Mouse (Mus musculus) kidney, adult 2 months (tissue): ENCODE measurements around the gene Fbxl19. TPM values are rescaled to one million over a fixed set of nuclear protein-coding genes. Genes with fewer than 3 reads are reported as not detected.

Experiments
- DNase-seq: peaks from one replicate; pipeline ENCODE4 v3.0.0; 2021
- H3K27ac ChIP-seq: fragments of 200-500 bp; 2 replicates; pipeline ENCODE4 v1.5.1; 2012; ENCODE audit warnings: low read depth, low read length, control low read depth, inconsistent platforms; ENCODE audit not compliant: insufficient read depth
- H3K27me3 ChIP-seq: fragments of 200-500 bp; replicated peaks from 2 replicates; pipeline ENCODE4 v1.6.1; 2012; ENCODE audit warnings: mild to moderate bottlenecking, moderate library complexity, low read length, inconsistent platforms; ENCODE audit not compliant: control insufficient read depth, insufficient read depth
- H3K36me3 ChIP-seq: fragments of 200-500 bp; 2 replicates; pipeline ENCODE4 v1.6.1; 2012; ENCODE audit warnings: mild to moderate bottlenecking, moderate library complexity, low read length, inconsistent platforms; ENCODE audit not compliant: control insufficient read depth, insufficient read depth
- H3K4me1 ChIP-seq: fragments of 200-500 bp; 2 replicates; pipeline ENCODE4 v1.6.1; 2011; ENCODE audit warnings: low read length; ENCODE audit not compliant: control insufficient read depth, insufficient read depth
- H3K4me3 ChIP-seq: fragments of 200-500 bp; 2 replicates; pipeline ENCODE4 v1.5.1; 2011; ENCODE audit warnings: mild to moderate bottlenecking, low read depth, low read length, control low read depth; ENCODE audit not compliant: insufficient read depth
- CTCF ChIP-seq: fragments of 200-500 bp; conservative IDR thresholded peaks from 2 replicates; pipeline ENCODE4 v1.5.1; 2011; ENCODE audit warnings: low read depth, mild to moderate bottlenecking, control low read depth, low read length, moderate library complexity, mixed read lengths; ENCODE audit not compliant: insufficient read depth, insufficient read length
- POLR2A ChIP-seq: fragments of 200-500 bp; IDR thresholded peaks from one replicate; pipeline ENCODE4 v1.6.1; 2011; ENCODE audit warnings: low read depth, low read length, control low read depth
- WGBS: fragments of 180-500 bp; shearing (Covaris S2); methylation state at CpG from one replicate; pipeline ENCODE4 v1.1.7; 2018; 5-methylcytosine and 5-hydroxymethylcytosine counted together
- polyA plus RNA-seq: library from polyadenylated mRNA; depleted of rRNA; stranded (reverse); fragments of >200 nt; gene quantifications from 2 replicates; pipeline ENCODE4 v1.2.3, GENCODE M21; 2012

The Fbxl19 gene
- polyA plus RNA-seq, 1 experiment: 14.6 TPM

DNA sequence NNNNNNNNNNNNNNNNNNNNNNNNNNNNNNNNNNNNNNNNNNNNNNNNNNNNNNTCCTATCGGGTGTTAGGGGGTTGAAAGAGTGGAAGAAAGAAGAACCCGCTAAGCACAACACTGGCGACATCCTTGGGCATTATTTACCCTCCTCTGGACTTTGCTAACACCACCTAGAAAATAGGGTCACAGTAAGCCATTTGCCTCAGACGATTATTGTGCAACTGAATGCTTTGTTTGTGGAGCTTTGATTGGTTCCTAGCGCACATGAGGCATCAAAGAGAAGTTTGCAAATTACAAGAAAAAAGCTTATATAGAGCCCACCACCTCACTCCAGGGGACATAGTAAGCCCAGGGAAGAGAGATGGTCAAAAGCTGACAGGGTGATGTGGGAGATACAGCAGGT lies 64.5 kb downstream of the Fbxl19 start:
- Histone ChIP-seq H3K27me3 (no peaks in the 10 kb centered on the region), H3K4me1 (no peaks in the 10 kb centered on the region), H3K27ac (no peak overlapping the region), H3K36me3 (no peaks in the 10 kb centered on the region), H3K4me3 (no peak overlapping the region)
- 69% methylated on average over 5 of the region's 5 CpGs for WGBS
- no peak for TF ChIP-seq CTCF
- no peak for TF ChIP-seq POLR2A
- DNase-seq: no peak

DNA sequence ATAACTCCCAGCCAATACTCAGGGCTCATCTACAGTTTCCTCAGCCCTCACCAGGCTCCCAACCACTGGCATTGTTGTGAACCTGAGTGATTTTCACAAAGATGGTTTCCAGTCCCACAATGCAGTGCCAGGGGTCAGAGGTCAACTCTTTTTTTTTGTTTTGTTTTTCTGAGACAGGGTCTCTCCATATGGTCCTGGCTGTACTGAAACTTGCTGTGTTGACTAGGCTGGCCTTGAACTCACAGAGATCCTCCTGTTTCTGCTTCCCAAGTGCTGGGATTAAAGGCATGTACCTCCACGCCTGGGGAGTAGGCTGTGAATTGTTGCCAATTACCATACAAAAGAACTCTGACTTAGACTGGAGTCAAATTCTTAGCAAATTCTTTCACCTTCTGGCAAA lies 65.5 kb downstream of the Fbxl19 start:
- Histone ChIP-seq H3K4me3 (no peak overlapping the region), H3K27me3 (no peaks in the 10 kb centered on the region), H3K4me1 (no peaks in the 10 kb centered on the region), H3K36me3 (no peaks in the 10 kb centered on the region), H3K27ac (no peak overlapping the region)
- no peak for TF ChIP-seq CTCF
- no peak for TF ChIP-seq POLR2A
- no peak for DNase-seq
- WGBS: 95% methylated on average over 1 of the region's 1 CpGs

DNA sequence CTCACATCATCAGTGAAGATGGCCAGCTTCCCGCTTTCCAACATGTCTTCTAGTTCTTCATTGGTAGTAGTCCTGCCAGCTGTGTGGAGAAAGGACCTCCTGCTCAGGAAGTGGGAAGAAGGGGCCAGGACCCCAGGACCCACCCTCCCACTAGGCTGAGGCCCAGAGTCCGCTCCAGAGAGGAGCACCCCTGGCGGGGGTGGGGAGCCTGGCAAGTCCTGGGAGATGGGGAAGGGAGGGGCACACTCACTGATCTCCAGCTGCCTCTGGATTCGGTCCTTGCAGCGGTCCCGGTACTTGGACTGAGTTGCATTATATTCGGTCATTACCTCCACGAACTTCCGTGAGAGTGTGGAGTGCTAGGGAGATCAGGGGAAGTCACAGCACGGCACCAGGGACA lies 66.3 kb downstream of the Fbxl19 start:
- Histone ChIP-seq H3K27ac (no peak overlapping the region), H3K27me3 (no peaks in the 10 kb centered on the region), H3K4me3 (no peak overlapping the region), H3K36me3 (no peaks in the 10 kb centered on the region), H3K4me1 (no peaks in the 10 kb centered on the region)
- no peak for TF ChIP-seq CTCF
- TF ChIP-seq POLR2A: no peak
- 84% methylated on average over 10 of the region's 10 CpGs for WGBS
- DNase-seq: no peak

DNA sequence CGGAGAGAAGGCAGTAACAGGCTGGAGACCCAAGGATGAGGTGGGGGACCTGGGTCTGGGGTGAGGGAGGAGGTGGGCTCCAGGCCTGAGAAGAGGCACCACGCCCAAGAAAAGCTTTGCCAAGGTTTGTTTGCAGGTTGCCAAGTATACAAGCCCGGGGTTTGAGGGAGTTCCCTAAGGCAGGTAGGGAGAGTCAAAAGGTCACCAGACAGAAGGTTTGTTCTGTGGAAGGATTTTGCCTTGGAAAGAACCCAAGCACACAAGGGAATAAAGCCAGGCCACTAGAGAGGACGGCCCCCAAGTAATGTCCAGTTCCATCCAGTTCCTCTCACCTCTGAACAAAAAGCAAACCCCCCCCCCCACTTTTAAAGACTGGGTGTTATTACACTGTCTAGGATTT lies 66.9 kb downstream of the Fbxl19 start:
- H3K27me3 ChIP-seq: no peaks in the 10 kb centered on the region
- WGBS: 72% methylated on average over 4 of the region's 4 CpGs
- no peaks in the 10 kb centered on the region for H3K4me1 ChIP-seq
- TF ChIP-seq POLR2A (no peak), CTCF (no peak)
- H3K36me3 ChIP-seq: no peaks in the 10 kb centered on the region
- no peak overlapping the region for H3K4me3 ChIP-seq
- H3K27ac ChIP-seq: no peak overlapping the region
- no peak for DNase-seq

GRCm38 (mm10) chr7:127812292-127812691 lies 67.9 kb downstream of the Fbxl19 start:
- Histone ChIP-seq H3K27me3 (no peaks in the 10 kb centered on the region), H3K4me3 (no peak overlapping the region), H3K36me3 (no peaks in the 10 kb centered on the region), H3K4me1 (no peaks in the 10 kb centered on the region), H3K27ac (no peak overlapping the region)
- DNase-seq: no peak
- 91% methylated on average over 3 of the region's 3 CpGs for WGBS
- no peak for TF ChIP-seq POLR2A
- no peak for TF ChIP-seq CTCF

DNA sequence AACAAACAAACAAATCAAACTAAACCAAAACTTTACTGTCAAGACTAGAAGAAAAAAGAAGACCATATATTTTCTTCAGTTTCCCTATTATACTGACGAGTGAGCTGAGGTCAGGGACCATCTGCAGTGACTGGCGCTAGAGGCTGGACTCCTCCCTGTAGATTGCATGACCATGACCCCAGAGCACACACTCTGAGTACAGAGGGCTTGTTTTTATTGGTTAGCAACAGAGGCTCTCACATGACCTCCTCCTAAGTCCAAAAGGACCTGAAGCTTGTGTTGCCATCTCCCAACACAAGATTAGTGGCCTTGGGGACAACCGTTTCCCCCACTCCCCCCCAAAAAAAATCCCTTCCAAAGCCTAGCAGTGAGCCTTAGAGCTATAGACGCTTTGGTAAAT lies 69.5 kb downstream of the Fbxl19 start:
- Histone ChIP-seq H3K27me3 (no peaks in the 10 kb centered on the region), H3K4me3 (no peak overlapping the region), H3K27ac (peak overlapping the region; percentile 33; the same call in 1 of the 2 replicates), H3K36me3 (no peaks in the 10 kb centered on the region), H3K4me1 (no peaks in the 10 kb centered on the region)
- DNase-seq: peak; percentile 19
- 38% methylated on average over 4 of the region's 4 CpGs for WGBS
- no peak for TF ChIP-seq POLR2A
- TF ChIP-seq CTCF: no peak

GRCm38 (mm10) chr7:127814241-127814921 lies 70.0 kb downstream of the Fbxl19 start:
- Histone ChIP-seq H3K4me3 (no peak overlapping the region), H3K27ac (peak overlapping the region; percentile 33; the same call in 1 of the 2 replicates), H3K4me1 (no peaks in the 10 kb centered on the region), H3K27me3 (no peaks in the 10 kb centered on the region), H3K36me3 (no peaks in the 10 kb centered on the region)
- WGBS: 61% methylated on average over 19 of the region's 19 CpGs
- TF ChIP-seq POLR2A (no peak), CTCF (no peak)
- peak; percentile 66 for DNase-seq
